Mouse (Mus musculus): ENCODE results near the gene Bnc2. TPM values are rescaled to one million over a fixed set of nuclear protein-coding genes. Genes with fewer than 3 reads are reported as not detected.

The Bnc2 gene
- total RNA-seq, 2 experiments from 2014 or later, result 2.8 to 8.7 TPM

GRCm38 (mm10) chr4:84668949-84669605, 6.0 kb downstream of the Bnc2 start:
- intact Hi-C loops (cut with DNase I), result no loop called here
- DNase-seq, result no peak
- Histone ChIP-seq H3K27ac (no peak overlapping the region), H3K4me3 (no peak overlapping the region)
- no peak for TF ChIP-seq CTCF (IDR thresholded peaks at IDR 0.05)

GRCm38 (mm10) chr4:84668226-84668625, 6.8 kb downstream of the Bnc2 start:
- DNase-seq, result no peak
- no peak for TF ChIP-seq CTCF (IDR thresholded peaks at IDR 0.05)
- Histone ChIP-seq H3K27ac (no peak overlapping the region), H3K4me3 (no peak overlapping the region)
- intact Hi-C loops (cut with DNase I), result no loop called here

- H3K27ac ChIP-seq, result no peak overlapping the region
- no peak overlapping the region for H3K4me3 ChIP-seq
- no peak for DNase-seq
- intact Hi-C loops (cut with DNase I), result no loop called here
- no peak for TF ChIP-seq CTCF (IDR thresholded peaks at IDR 0.05)
These were observed 12.6 kb downstream of the Bnc2 start for GRCm38 (mm10) chr4:84662228-84663065.

- Histone ChIP-seq H3K27ac (no peak overlapping the region), H3K4me3 (no peak overlapping the region)
- intact Hi-C loops (cut with DNase I), result no loop called here
- no peak for DNase-seq
- TF ChIP-seq CTCF (IDR thresholded peaks at IDR 0.05), result no peak
These were observed 13.7 kb downstream of the Bnc2 start for GRCm38 (mm10) chr4:84661341-84661740.

GRCm38 (mm10) chr4:84651786-84652185, 23.3 kb downstream of the Bnc2 start:
- Histone ChIP-seq H3K4me3 (no peak overlapping the region), H3K27ac (no peak overlapping the region)
- intact Hi-C loops (cut with DNase I), result no loop called here
- DNase-seq, result no peak
- TF ChIP-seq CTCF (IDR thresholded peaks at IDR 0.05), result no peak

GRCm38 (mm10) chr4:84646576-84646975, 28.5 kb downstream of the Bnc2 start:
- intact Hi-C loops (cut with DNase I), result no loop called here
- H3K27ac ChIP-seq, result no peak overlapping the region
- DNase-seq, result no peak
- H3K4me3 ChIP-seq, result no peak overlapping the region
- TF ChIP-seq CTCF (IDR thresholded peaks at IDR 0.05), result no peak

GRCm38 (mm10) chr4:84639166-84639565, 35.9 kb downstream of the Bnc2 start:
- intact Hi-C loops (cut with DNase I), result no loop called here
- no peak for TF ChIP-seq CTCF (IDR thresholded peaks at IDR 0.05)

GRCm38 (mm10) chr4:84637641-84638040, 37.4 kb downstream of the Bnc2 start:
- H3K4me3 ChIP-seq, result peak overlapping the region; percentile 56
- intact Hi-C loops (cut with DNase I), result no loop called here
- DNase-seq, result peak; percentile 41
- no peak for TF ChIP-seq CTCF (IDR thresholded peaks at IDR 0.05)
- H3K27ac ChIP-seq, result peak overlapping the region; percentile 72

More at GRCm38 (mm10) chr4:84639166-84639565, 35.9 kb downstream of the Bnc2 start:
- no peak for DNase-seq
- no peak overlapping the region for H3K4me3 ChIP-seq
- H3K27ac ChIP-seq, result no peak overlapping the region

GRCm38 (mm10) chr4:84634751-84635150, 40.3 kb downstream of the Bnc2 start:
- TF ChIP-seq CTCF (IDR thresholded peaks at IDR 0.05), result no peak
- Histone ChIP-seq H3K4me3 (no peak overlapping the region), H3K27ac (no peak overlapping the region)
- no peak for DNase-seq
- intact Hi-C loops (cut with DNase I), result no loop called here

- intact Hi-C loops (cut with DNase I), result no loop called here
- no peak for TF ChIP-seq CTCF (IDR thresholded peaks at IDR 0.05)
- Histone ChIP-seq H3K4me3 (no peak overlapping the region), H3K27ac (peak overlapping the region; percentile 36; the same call in 1 of the 2 replicates)
- DNase-seq, result no peak
These were observed 41.1 kb downstream of the Bnc2 start for GRCm38 (mm10) chr4:84633991-84634390.

GRCm38 (mm10) chr4:84632832-84633789, 42.0 kb downstream of the Bnc2 start:
- no peak for TF ChIP-seq CTCF (IDR thresholded peaks at IDR 0.05)
- DNase-seq, result no peak
- Histone ChIP-seq H3K27ac (no peak overlapping the region), H3K4me3 (no peak overlapping the region)
- intact Hi-C loops (cut with DNase I), result no loop called here

- DNase-seq, result no peak
- no peak for TF ChIP-seq CTCF (IDR thresholded peaks at IDR 0.05)
- H3K27ac ChIP-seq, result no peak overlapping the region
- no peak overlapping the region for H3K4me3 ChIP-seq
- intact Hi-C loops (cut with DNase I), result no loop called here
These were observed 47.5 kb downstream of the Bnc2 start for GRCm38 (mm10) chr4:84627616-84628015.

Measured in gastrocnemius, adult 2 months (tissue).